Mouse (Mus musculus): ENCODE measurements around the gene Egln3. TPM values are rescaled to one million over a fixed set of nuclear protein-coding genes. Genes with fewer than 3 reads are reported as not detected.

The Egln3 gene
- polyA plus RNA-seq, 1 experiment from 2014 or later, result 5.8 TPM

DNA sequence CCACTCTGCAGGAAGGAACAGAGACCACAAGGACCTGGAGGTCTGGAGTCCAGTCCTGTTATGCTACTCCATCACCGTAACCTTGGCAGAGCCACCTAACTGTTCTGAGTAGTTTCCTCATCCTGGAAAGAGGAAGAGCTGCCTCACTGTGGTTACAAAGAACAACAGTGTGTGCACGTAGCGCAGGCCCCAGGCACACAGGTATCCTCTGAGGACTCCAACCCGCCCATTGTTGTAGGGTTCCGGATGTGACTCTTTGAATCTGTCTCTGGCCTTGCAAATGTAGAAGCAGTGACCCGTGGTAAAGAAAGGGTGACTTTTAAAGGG lies 39.0 kb downstream of the Egln3 start:
- Histone ChIP-seq H3K27ac (replicated peaks; ENCODE audit: low read depth, low read length) (no peak overlapping the region), H3K27me3 (ENCODE audit: control insufficient read depth, insufficient read depth, low read length) (no peaks in the 10 kb centered on the region), H3K4me3 (ENCODE audit: low read depth, low read length) (no peak overlapping the region), H3K9ac (replicated peaks; ENCODE audit: low read length) (no peak overlapping the region), H3K4me2 (ENCODE audit: low read depth, low read length) (no peak overlapping the region), H3K36me3 (replicated peaks; ENCODE audit: control insufficient read depth, insufficient read depth, low read depth, low read length) (no peaks in the 10 kb centered on the region), H3K4me1 (ENCODE audit: control insufficient read depth, insufficient read depth, low read length) (no peaks in the 10 kb centered on the region), H3K9me3 (replicated peaks; ENCODE audit: control insufficient read depth, low read length) (no peaks in the 10 kb centered on the region)
- no peak for ATAC-seq (replicated peaks; ENCODE audit: insufficient number of reproducible peaks, low FRiP score, low TSS enrichment, low read depth)
- DNase-seq (ENCODE audit: low spot score), result no peak
- 31% methylated on average over 6 of the region's 6 CpGs for WGBS

DNA sequence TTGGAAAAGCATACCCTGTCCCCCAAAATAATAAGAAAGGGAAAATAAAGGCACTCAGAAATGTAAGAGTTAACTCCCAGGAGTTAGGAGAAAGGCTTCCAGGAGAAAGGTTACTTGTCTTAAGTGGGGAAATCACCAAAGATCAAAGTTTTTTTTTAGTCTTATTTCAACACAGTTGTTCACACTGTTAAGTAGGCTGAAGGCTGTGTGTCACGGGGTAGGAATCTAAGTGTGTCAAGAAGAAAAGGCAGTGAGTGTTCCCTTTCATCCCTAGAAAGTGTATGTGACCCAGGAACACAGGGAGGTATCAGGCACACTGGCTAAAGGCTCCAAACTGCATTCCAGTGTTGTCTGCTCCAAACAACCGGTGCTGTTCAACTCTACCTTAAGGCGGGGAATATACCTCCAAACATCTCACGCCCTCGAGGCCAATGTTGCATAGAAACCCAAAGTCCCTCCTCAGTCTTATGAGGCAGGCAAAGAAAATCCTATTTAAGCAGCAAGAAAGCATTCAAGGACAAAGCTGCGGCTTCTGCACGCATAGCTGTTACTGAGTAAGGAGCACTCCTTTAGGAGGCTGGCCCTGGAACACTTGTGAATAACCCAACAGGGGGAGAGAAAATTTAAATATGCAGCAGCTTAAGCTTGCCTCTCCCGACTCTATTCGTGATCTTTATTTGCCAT lies 39.5 kb downstream of the Egln3 start:
- no peak for DNase-seq (ENCODE audit: low spot score)
- Histone ChIP-seq H3K9me3 (replicated peaks; ENCODE audit: control insufficient read depth, low read length) (no peaks in the 10 kb centered on the region), H3K4me1 (ENCODE audit: control insufficient read depth, insufficient read depth, low read length) (no peaks in the 10 kb centered on the region), H3K27ac (replicated peaks; ENCODE audit: low read depth, low read length) (no peak overlapping the region), H3K4me3 (ENCODE audit: low read depth, low read length) (no peak overlapping the region), H3K36me3 (replicated peaks; ENCODE audit: control insufficient read depth, insufficient read depth, low read depth, low read length) (no peaks in the 10 kb centered on the region), H3K9ac (replicated peaks; ENCODE audit: low read length) (no peak overlapping the region), H3K4me2 (ENCODE audit: low read depth, low read length) (no peak overlapping the region), H3K27me3 (ENCODE audit: control insufficient read depth, insufficient read depth, low read length) (no peaks in the 10 kb centered on the region)
- WGBS, result 15% methylated on average over 9 of the region's 9 CpGs
- no peak for ATAC-seq (replicated peaks; ENCODE audit: insufficient number of reproducible peaks, low FRiP score, low TSS enrichment, low read depth)

DNA sequence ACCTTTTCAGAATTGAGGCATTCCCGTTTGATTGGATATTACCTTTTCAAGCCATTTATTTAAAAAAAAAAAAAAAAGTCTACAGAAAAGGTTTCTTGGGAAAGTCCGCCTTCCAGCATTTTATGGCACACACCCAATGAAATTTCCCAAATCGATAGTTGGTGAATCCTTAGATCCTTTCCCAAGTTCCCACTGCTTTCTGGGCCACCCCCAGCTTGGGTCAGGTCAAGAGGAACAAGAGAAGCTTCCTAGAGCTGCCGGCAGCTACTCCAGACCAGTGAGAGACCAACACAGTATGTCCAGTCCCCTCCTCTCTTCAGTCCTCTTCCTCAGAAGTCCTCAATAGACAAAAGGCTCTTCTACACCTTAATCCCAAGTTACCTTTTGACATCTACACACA lies 40.5 kb downstream of the Egln3 start:
- H3K4me2 ChIP-seq (ENCODE audit: low read depth, low read length), result peak overlapping the region; percentile 50
- no peaks in the 10 kb centered on the region for H3K4me1 ChIP-seq (ENCODE audit: control insufficient read depth, insufficient read depth, low read length)
- ATAC-seq (replicated peaks; ENCODE audit: insufficient number of reproducible peaks, low FRiP score, low TSS enrichment, low read depth) (no peak), DNase-seq (ENCODE audit: low spot score) (no peak)
- H3K27ac ChIP-seq (replicated peaks; ENCODE audit: low read depth, low read length), result no peak overlapping the region
- H3K9me3 ChIP-seq (replicated peaks; ENCODE audit: control insufficient read depth, low read length), result no peaks in the 10 kb centered on the region
- H3K36me3 ChIP-seq (replicated peaks; ENCODE audit: control insufficient read depth, insufficient read depth, low read depth, low read length), result no peaks in the 10 kb centered on the region
- H3K9ac ChIP-seq (replicated peaks; ENCODE audit: low read length), result no peak overlapping the region
- no peaks in the 10 kb centered on the region for H3K27me3 ChIP-seq (ENCODE audit: control insufficient read depth, insufficient read depth, low read length)
- H3K4me3 ChIP-seq (ENCODE audit: low read depth, low read length), result peak overlapping the region; percentile 28
- WGBS, result 7% methylated on average over 4 of the region's 4 CpGs

DNA sequence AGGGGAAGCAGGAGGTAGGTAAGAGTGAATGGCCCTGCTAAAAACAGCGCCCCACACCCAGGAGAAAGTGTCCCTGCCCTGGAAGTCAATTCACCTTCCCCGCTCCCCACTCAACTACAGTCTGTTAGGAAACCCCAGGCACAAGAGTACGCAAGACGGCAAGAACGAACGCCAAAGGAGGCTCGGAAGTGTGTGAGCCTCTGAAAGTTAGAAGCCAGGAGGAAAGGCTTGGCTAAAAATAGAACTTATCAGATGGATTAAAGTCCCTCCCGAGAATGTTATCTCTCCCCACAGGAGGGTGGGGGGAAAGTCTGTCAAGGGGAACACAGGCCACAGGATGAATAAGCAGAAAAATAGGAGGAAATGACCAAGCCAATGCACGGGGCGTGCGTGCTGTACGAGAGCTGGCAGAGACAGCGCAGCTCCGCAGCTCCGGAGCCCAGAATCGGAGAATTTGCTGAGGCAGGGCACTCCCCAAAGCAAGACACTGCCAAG lies 41.0 kb downstream of the Egln3 start:
- Histone ChIP-seq H3K27ac (replicated peaks; ENCODE audit: low read depth, low read length) (no peak overlapping the region), H3K9ac (replicated peaks; ENCODE audit: low read length) (no peak overlapping the region; the same call in 1 of the 2 replicates), H3K4me3 (ENCODE audit: low read depth, low read length) (peak overlapping the region; percentile 28), H3K27me3 (ENCODE audit: control insufficient read depth, insufficient read depth, low read length) (no peaks in the 10 kb centered on the region), H3K4me1 (ENCODE audit: control insufficient read depth, insufficient read depth, low read length) (no peaks in the 10 kb centered on the region), H3K36me3 (replicated peaks; ENCODE audit: control insufficient read depth, insufficient read depth, low read depth, low read length) (no peaks in the 10 kb centered on the region), H3K9me3 (replicated peaks; ENCODE audit: control insufficient read depth, low read length) (no peaks in the 10 kb centered on the region), H3K4me2 (ENCODE audit: low read depth, low read length) (peak overlapping the region; percentile 50)
- DNase-seq (ENCODE audit: low spot score) (peak; percentile 56), ATAC-seq (replicated peaks; ENCODE audit: insufficient number of reproducible peaks, low FRiP score, low TSS enrichment, low read depth) (no peak)
- WGBS, result 2% methylated on average over 16 of the region's 16 CpGs

DNA sequence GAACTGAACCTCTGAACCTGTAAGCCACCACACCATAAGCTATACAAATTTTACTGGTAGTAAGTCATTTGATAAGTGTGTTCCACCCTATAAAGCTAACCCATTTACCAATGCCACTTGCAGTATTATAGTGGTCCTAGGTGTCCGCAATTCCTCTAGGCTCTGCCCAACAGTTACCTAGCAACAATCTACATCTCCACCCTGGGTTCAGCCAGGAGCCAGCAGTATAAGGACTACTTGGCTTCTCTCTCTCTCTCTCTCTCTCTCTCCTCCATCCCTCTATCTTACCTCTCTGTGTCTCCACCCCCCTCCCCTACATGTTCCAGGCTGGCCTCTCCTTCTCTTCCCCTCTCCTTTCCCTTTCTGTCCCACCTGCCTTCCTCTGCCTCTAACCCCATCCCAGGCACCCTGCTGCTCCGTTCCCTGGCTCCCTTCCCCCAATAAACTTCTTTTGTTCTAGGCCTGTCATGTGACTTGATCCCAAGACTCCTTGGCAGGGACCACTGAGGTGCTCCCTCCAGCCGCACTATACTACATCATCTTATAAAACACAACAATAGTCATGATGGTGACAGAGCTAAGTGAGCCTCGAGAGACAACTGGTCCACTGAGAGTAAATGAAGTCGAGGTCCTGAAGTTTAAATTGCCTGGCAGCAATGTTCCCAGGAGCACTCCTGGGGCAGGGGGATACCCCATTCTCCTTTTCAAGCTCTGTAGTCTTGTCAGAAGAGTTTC lies 42.0 kb downstream of the Egln3 start:
- Histone ChIP-seq H3K36me3 (replicated peaks; ENCODE audit: control insufficient read depth, insufficient read depth, low read depth, low read length) (no peaks in the 10 kb centered on the region), H3K27me3 (ENCODE audit: control insufficient read depth, insufficient read depth, low read length) (no peaks in the 10 kb centered on the region), H3K4me2 (ENCODE audit: low read depth, low read length) (no peak overlapping the region), H3K4me3 (ENCODE audit: low read depth, low read length) (no peak overlapping the region), H3K9me3 (replicated peaks; ENCODE audit: control insufficient read depth, low read length) (no peaks in the 10 kb centered on the region), H3K27ac (replicated peaks; ENCODE audit: low read depth, low read length) (no peak overlapping the region), H3K4me1 (ENCODE audit: control insufficient read depth, insufficient read depth, low read length) (no peaks in the 10 kb centered on the region), H3K9ac (replicated peaks; ENCODE audit: low read length) (no peak overlapping the region)
- DNase-seq (ENCODE audit: low spot score), result no peak
- WGBS, result 20% methylated on average over 5 of the region's 5 CpGs
- no peak; the same call in 1 of the 2 replicates for ATAC-seq (replicated peaks; ENCODE audit: insufficient number of reproducible peaks, low FRiP score, low TSS enrichment, low read depth)

DNA sequence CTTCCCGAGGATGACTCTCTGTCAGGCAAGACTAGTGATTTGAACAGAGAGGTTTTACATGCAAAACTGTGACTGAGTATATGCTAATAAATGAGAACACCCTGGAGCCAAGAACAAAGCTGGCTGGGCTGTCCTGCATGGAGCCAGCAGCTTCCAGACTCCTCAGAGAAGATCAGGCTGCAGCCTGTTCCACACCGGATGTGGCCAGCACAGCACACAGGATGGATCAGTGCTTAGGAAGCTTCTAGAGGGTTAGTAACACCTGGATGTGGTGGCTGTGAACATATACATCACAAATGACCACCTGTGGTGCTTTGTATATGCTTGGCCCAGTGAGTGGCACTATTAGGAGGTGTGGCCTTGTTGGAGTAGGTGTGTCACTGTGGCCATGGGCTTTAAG lies 43.4 kb downstream of the Egln3 start:
- Histone ChIP-seq H3K9ac (replicated peaks; ENCODE audit: low read length) (no peak overlapping the region), H3K27ac (replicated peaks; ENCODE audit: low read depth, low read length) (no peak overlapping the region), H3K4me1 (ENCODE audit: control insufficient read depth, insufficient read depth, low read length) (no peaks in the 10 kb centered on the region), H3K4me2 (ENCODE audit: low read depth, low read length) (no peak overlapping the region), H3K27me3 (ENCODE audit: control insufficient read depth, insufficient read depth, low read length) (no peaks in the 10 kb centered on the region), H3K36me3 (replicated peaks; ENCODE audit: control insufficient read depth, insufficient read depth, low read depth, low read length) (no peaks in the 10 kb centered on the region), H3K9me3 (replicated peaks; ENCODE audit: control insufficient read depth, low read length) (no peaks in the 10 kb centered on the region), H3K4me3 (ENCODE audit: low read depth, low read length) (no peak overlapping the region)
- DNase-seq (ENCODE audit: low spot score) (no peak), ATAC-seq (replicated peaks; ENCODE audit: insufficient number of reproducible peaks, low FRiP score, low TSS enrichment, low read depth) (no peak)
- WGBS, result 75% methylated on average over 2 of the region's 2 CpGs

DNA sequence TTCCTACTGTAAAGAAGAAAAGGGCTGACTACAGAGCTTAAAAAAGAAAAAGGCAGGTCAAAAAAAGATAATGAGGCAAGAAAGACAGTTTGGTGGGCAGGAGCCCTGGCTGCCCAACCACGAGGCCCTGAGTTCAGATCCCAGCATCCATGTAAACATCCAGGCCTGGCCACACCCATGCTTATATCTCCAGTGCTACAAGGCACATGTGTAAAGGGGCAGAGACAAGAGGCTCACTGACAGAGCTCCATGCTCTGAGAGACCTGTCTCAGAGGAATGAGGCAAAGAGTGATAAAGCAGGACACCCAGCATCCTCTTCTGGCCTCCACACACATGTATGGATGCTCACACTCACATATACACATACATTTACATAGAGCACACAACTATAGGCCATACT lies 48.9 kb downstream of the Egln3 start:
- H3K27me3 ChIP-seq (ENCODE audit: control insufficient read depth, insufficient read depth, low read length), result no peaks in the 10 kb centered on the region
- ATAC-seq (replicated peaks; ENCODE audit: insufficient number of reproducible peaks, low FRiP score, low TSS enrichment, low read depth), result no peak
- 78% methylated on average over 1 of the region's 1 CpGs for WGBS
- no peaks in the 10 kb centered on the region for H3K9me3 ChIP-seq (replicated peaks; ENCODE audit: control insufficient read depth, low read length)
- no peak overlapping the region for H3K4me2 ChIP-seq (ENCODE audit: low read depth, low read length)
- H3K36me3 ChIP-seq (replicated peaks; ENCODE audit: control insufficient read depth, insufficient read depth, low read depth, low read length), result no peaks in the 10 kb centered on the region
- H3K4me3 ChIP-seq (ENCODE audit: low read depth, low read length), result no peak overlapping the region
- no peak for DNase-seq (ENCODE audit: low spot score)
- no peak overlapping the region for H3K27ac ChIP-seq (replicated peaks; ENCODE audit: low read depth, low read length)
- H3K9ac ChIP-seq (replicated peaks; ENCODE audit: low read length), result no peak overlapping the region
- no peaks in the 10 kb centered on the region for H3K4me1 ChIP-seq (ENCODE audit: control insufficient read depth, insufficient read depth, low read length)

DNA sequence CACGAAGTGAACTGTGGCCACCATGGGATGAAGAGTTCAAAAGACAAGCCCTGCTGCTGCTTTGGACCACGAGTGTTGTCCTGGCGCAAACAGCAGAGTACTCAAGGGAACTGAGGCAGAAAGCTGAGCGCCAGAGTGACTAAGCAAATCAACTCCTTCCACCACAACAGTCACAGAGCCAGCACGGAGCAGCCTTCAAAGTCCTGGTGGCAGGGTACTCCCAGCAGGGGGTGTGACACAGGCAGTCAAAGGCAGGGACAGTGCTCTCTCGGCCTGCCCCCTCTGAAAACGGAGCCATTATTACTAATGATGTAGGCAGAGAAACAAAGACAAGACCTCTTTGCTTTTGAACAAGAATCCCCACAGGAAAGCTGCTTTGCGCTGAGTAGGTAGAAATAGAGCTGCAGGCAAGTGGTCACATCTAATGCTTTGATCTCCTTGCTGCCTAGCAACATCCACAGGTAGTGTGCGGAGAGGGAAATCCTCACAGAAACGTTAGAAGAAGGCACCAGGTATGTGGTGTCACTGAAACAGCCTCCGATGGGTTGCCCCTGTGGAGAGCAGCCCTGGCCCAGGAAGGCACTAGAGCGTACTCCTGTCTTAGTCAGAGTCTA lies 56.6 kb downstream of the Egln3 start:
- no peak overlapping the region for H3K4me2 ChIP-seq (ENCODE audit: low read depth, low read length)
- H3K9me3 ChIP-seq (replicated peaks; ENCODE audit: control insufficient read depth, low read length), result no peaks in the 10 kb centered on the region
- no peaks in the 10 kb centered on the region for H3K27me3 ChIP-seq (ENCODE audit: control insufficient read depth, insufficient read depth, low read length)
- DNase-seq (ENCODE audit: low spot score) (no peak), ATAC-seq (replicated peaks; ENCODE audit: insufficient number of reproducible peaks, low FRiP score, low TSS enrichment, low read depth) (no peak)
- no peaks in the 10 kb centered on the region for H3K4me1 ChIP-seq (ENCODE audit: control insufficient read depth, insufficient read depth, low read length)
- no peaks in the 10 kb centered on the region for H3K36me3 ChIP-seq (replicated peaks; ENCODE audit: control insufficient read depth, insufficient read depth, low read depth, low read length)
- no peak overlapping the region for H3K4me3 ChIP-seq (ENCODE audit: low read depth, low read length)
- no peak overlapping the region for H3K9ac ChIP-seq (replicated peaks; ENCODE audit: low read length)
- 20% methylated on average over 12 of the region's 12 CpGs for WGBS
- H3K27ac ChIP-seq (replicated peaks; ENCODE audit: low read depth, low read length), result no peak overlapping the region
